Mouse (Mus musculus): ENCODE measurements at regions not wholly inside any gene's neighbourhood (a gene's known extent, or its start where the extent isn't known, plus 50 kb on each side); places are given as distances from the start of the nearest gene placed in this dataset.

DNA sequence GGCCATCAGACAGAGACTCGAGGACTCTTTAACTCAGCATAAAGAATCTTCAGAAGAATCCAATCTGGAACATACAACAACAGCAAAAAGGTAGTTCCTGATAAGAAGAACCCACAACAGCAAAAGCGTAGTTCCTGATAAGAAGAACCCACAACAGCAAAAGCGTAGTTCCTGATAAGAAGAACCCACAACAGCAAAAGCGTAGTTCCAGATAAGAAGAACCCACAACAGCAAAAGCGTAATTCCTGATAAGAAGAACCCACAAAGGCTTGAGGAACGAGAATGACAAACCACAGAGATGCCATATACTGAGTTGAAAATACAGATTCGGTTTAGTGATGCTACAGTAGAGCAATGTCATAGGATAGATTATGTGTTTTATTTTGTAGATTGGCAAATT lies 93.0 kb upstream of the Ccnh start:
- no peak for TF ChIP-seq ZNF384 (IDR thresholded peaks at IDR 0.05; ENCODE audit: low read depth, low read length)
- TF ChIP-seq HCFC1 (IDR thresholded peaks at IDR 0.05; ENCODE audit: borderline replicate concordance, insufficient read depth, low read length) = no peak
- no peak for TF ChIP-seq CHD2 (IDR thresholded peaks at IDR 0.05; ENCODE audit: low read depth, low read length)

Data from ES-E14 (cell line).